Mouse (Mus musculus) small intestine, adult 2 months (tissue): ENCODE measurements at regions not wholly inside any gene's neighbourhood (a gene's known extent, or its start where the extent isn't known, plus 50 kb on each side); places are given as distances from the start of the nearest gene placed in this dataset.

Source experiments
- CTCF ChIP-seq: fragments of 200-500 bp; IDR thresholded peaks from 2 replicates; pipeline ENCODE4 v1.5.1; 2012; ENCODE audit warnings: low read depth, mild to moderate bottlenecking, control low read depth, inconsistent platforms, low read length, moderate library complexity, mixed read lengths; ENCODE audit not compliant: insufficient replicate concordance, insufficient read length; ENCODE audit errors: extremely low read depth
- POLR2A ChIP-seq: fragments of 200-500 bp; IDR thresholded peaks from 2 replicates; pipeline ENCODE4 v1.6.1; 2012; ENCODE audit warnings: low read depth, mild to moderate bottlenecking, control low read depth, inconsistent platforms, low read length, moderate library complexity

DNA sequence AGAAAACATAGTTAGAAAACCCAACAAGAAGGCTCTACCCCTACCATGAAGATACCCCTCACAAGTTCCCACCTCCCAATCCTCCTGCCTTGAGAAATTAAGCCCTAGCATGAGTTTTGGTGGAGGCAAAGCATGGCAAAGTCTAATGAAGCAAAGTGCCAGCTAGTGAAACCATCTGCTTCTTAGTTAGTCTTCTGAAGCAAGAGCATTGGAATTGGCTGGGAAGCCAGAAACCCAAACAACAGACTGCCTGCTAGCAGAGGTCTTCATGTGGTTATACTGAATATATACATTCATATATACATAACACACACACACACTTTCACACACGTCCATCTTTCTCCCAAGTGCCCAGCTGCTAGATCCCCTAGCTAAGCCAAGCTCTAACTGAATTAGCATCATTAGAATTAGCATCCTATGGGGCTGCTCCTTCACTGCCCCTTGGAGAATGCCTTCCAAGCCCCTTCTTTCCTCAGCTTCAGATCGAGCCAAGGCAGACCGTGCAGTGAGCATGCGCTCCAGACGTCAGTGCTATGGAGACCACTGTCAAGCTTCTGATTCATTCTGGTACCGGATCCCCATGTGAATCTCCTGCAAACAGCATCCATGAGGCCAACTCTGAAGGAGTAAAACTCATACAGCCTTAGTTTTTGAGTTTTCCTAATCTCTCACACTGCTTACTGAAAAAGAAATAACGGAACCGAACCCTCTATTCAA, 252.2 kb downstream of the Map2k4 start:
- TF ChIP-seq CTCF (no peak), POLR2A (no peak)
